Mouse (Mus musculus): ENCODE measurements at regions not wholly inside any gene's neighbourhood (a gene's known extent, or its start where the extent isn't known, plus 50 kb on each side); places are given as distances from the start of the nearest gene placed in this dataset.

- 80% methylated on average over 8 of the region's 8 CpGs for WGBS
- no peak for ATAC-seq (replicated peaks)
- Histone ChIP-seq H3K4me2 (replicated peaks) (no peak overlapping the region), H3K36me3 (no peaks in the 10 kb centered on the region), H3K4me1 (no peaks in the 10 kb centered on the region), H3K27ac (replicated peaks) (no peak overlapping the region), H3K9me3 (no peaks in the 10 kb centered on the region), H3K27me3 (peaks cover 18% of the 10 kb centered on the region; the same call in 1 of the 2 replicates), H3K9ac (replicated peaks) (no peak overlapping the region), H3K4me3 (no peak overlapping the region)
Observed at GRCm38 (mm10) chr1:190285636-190286035, 115.1 kb upstream of the Prox1 start.

GRCm38 (mm10) chr1:190285049-190285448 is 114.5 kb upstream of the Prox1 start:
- no peaks in the 10 kb centered on the region for H3K4me1 ChIP-seq
- ATAC-seq (replicated peaks), result no peak
- H3K27me3 ChIP-seq, result peaks cover 20% of the 10 kb centered on the region; the same call in 1 of the 2 replicates
- no peak overlapping the region for H3K4me2 ChIP-seq (replicated peaks)
- no peak overlapping the region for H3K27ac ChIP-seq (replicated peaks)
- no peaks in the 10 kb centered on the region for H3K36me3 ChIP-seq
- 87% methylated on average over 8 of the region's 8 CpGs for WGBS
- no peaks in the 10 kb centered on the region for H3K9me3 ChIP-seq
- H3K4me3 ChIP-seq, result no peak overlapping the region
- H3K9ac ChIP-seq (replicated peaks), result no peak overlapping the region

- no peaks in the 10 kb centered on the region for H3K4me1 ChIP-seq
- H3K4me2 ChIP-seq (replicated peaks), result no peak overlapping the region
- H3K27ac ChIP-seq (replicated peaks), result no peak overlapping the region
- WGBS, result 88% methylated on average over 9 of the region's 9 CpGs
- no peak overlapping the region for H3K9ac ChIP-seq (replicated peaks)
- no peaks in the 10 kb centered on the region for H3K36me3 ChIP-seq
- no peak for ATAC-seq (replicated peaks)
- peaks cover 15% of the 10 kb centered on the region; the same call in 1 of the 2 replicates for H3K27me3 ChIP-seq
- H3K9me3 ChIP-seq, result no peaks in the 10 kb centered on the region
- H3K4me3 ChIP-seq, result no peak overlapping the region
Observed at GRCm38 (mm10) chr1:190284138-190284537, 113.6 kb upstream of the Prox1 start.

- Histone ChIP-seq H3K27me3 (peaks cover 10% of the 10 kb centered on the region; the same call in 1 of the 2 replicates), H3K27ac (replicated peaks) (no peak overlapping the region), H3K36me3 (no peaks in the 10 kb centered on the region), H3K4me1 (no peaks in the 10 kb centered on the region), H3K9me3 (no peaks in the 10 kb centered on the region), H3K4me2 (replicated peaks) (no peak overlapping the region), H3K9ac (replicated peaks) (no peak overlapping the region), H3K4me3 (no peak overlapping the region)
- 68% methylated on average over 18 of the region's 18 CpGs for WGBS
- ATAC-seq (replicated peaks), result no peak
Observed at GRCm38 (mm10) chr1:190280081-190280858, 109.8 kb upstream of the Prox1 start.

- no peaks in the 10 kb centered on the region for H3K9me3 ChIP-seq
- H3K4me3 ChIP-seq, result no peak overlapping the region
- ATAC-seq (replicated peaks), result no peak
- WGBS, result 66% methylated on average over 6 of the region's 6 CpGs
- H3K36me3 ChIP-seq, result no peaks in the 10 kb centered on the region
- no peak overlapping the region for H3K9ac ChIP-seq (replicated peaks)
- no peaks in the 10 kb centered on the region for H3K4me1 ChIP-seq
- 0 out of 2 replicates have a peak, but pooled peaks cover 3% of the 10 kb centered on the region for H3K27me3 ChIP-seq
- H3K4me2 ChIP-seq (replicated peaks), result no peak overlapping the region
- H3K27ac ChIP-seq (replicated peaks), result no peak overlapping the region
Observed at GRCm38 (mm10) chr1:190274911-190275310, 104.4 kb upstream of the Prox1 start.

GRCm38 (mm10) chr1:190270784-190271385 is 100.4 kb upstream of the Prox1 start:
- H3K4me1 ChIP-seq, result no peaks in the 10 kb centered on the region
- no peaks in the 10 kb centered on the region; the same call in 1 of the 2 replicates for H3K27me3 ChIP-seq
- no peaks in the 10 kb centered on the region for H3K9me3 ChIP-seq
- WGBS, result 52% methylated on average over 17 of the region's 17 CpGs
- H3K36me3 ChIP-seq, result no peaks in the 10 kb centered on the region
- H3K27ac ChIP-seq (replicated peaks), result no peak overlapping the region
- H3K4me3 ChIP-seq, result no peak overlapping the region
- ATAC-seq (replicated peaks), result no peak
- no peak overlapping the region for H3K4me2 ChIP-seq (replicated peaks)
- no peak overlapping the region for H3K9ac ChIP-seq (replicated peaks)

- no peak overlapping the region for H3K9ac ChIP-seq (replicated peaks)
- ATAC-seq (replicated peaks), result no peak
- H3K27ac ChIP-seq (replicated peaks), result no peak overlapping the region
- H3K4me2 ChIP-seq (replicated peaks), result no peak overlapping the region
- H3K4me1 ChIP-seq, result 0 out of 2 replicates have a peak, but pooled peaks cover 4% of the 10 kb centered on the region
- no peaks in the 10 kb centered on the region for H3K9me3 ChIP-seq
- no peaks in the 10 kb centered on the region; the same call in 1 of the 2 replicates for H3K27me3 ChIP-seq
- no peaks in the 10 kb centered on the region for H3K36me3 ChIP-seq
- H3K4me3 ChIP-seq, result no peak overlapping the region
- WGBS, result 86% methylated on average over 7 of the region's 7 CpGs
Observed at GRCm38 (mm10) chr1:190269181-190269580, 98.7 kb upstream of the Prox1 start.

- H3K4me2 ChIP-seq (replicated peaks), result no peak overlapping the region
- H3K9ac ChIP-seq (replicated peaks), result no peak overlapping the region
- H3K36me3 ChIP-seq, result no peaks in the 10 kb centered on the region
- H3K4me1 ChIP-seq, result 0 out of 2 replicates have a peak, but pooled peaks cover 4% of the 10 kb centered on the region
- no peaks in the 10 kb centered on the region for H3K9me3 ChIP-seq
- 67% methylated on average over 9 of the region's 9 CpGs for WGBS
- no peak overlapping the region for H3K4me3 ChIP-seq
- no peaks in the 10 kb centered on the region; the same call in 1 of the 2 replicates for H3K27me3 ChIP-seq
- no peak for ATAC-seq (replicated peaks)
- no peak overlapping the region for H3K27ac ChIP-seq (replicated peaks)
Observed at GRCm38 (mm10) chr1:190265085-190265780, 94.7 kb upstream of the Prox1 start.

- Histone ChIP-seq H3K36me3 (no peaks in the 10 kb centered on the region), H3K4me3 (no peak overlapping the region), H3K4me2 (replicated peaks) (no peak overlapping the region), H3K27ac (replicated peaks) (no peak overlapping the region), H3K4me1 (0 out of 2 replicates have a peak, but pooled peaks cover 4% of the 10 kb centered on the region), H3K27me3 (peaks cover 4% of the 10 kb centered on the region; the same call in 1 of the 2 replicates), H3K9ac (replicated peaks) (no peak overlapping the region), H3K9me3 (no peaks in the 10 kb centered on the region)
- WGBS, result 71% methylated on average over 8 of the region's 8 CpGs
- ATAC-seq (replicated peaks), result no peak
Observed at GRCm38 (mm10) chr1:190264501-190264900, 94.0 kb upstream of the Prox1 start.

- Histone ChIP-seq H3K36me3 (no peaks in the 10 kb centered on the region), H3K27me3 (peaks cover 4% of the 10 kb centered on the region; the same call in 1 of the 2 replicates), H3K4me1 (0 out of 2 replicates have a peak, but pooled peaks cover 4% of the 10 kb centered on the region), H3K27ac (replicated peaks) (no peak overlapping the region), H3K9ac (replicated peaks) (no peak overlapping the region), H3K9me3 (no peaks in the 10 kb centered on the region), H3K4me3 (no peak overlapping the region), H3K4me2 (replicated peaks) (no peak overlapping the region)
- 48% methylated on average over 7 of the region's 7 CpGs for WGBS
- no peak for ATAC-seq (replicated peaks)
Observed at GRCm38 (mm10) chr1:190263620-190264019, 93.1 kb upstream of the Prox1 start.

GRCm38 (mm10) chr1:190259576-190259975 is 89.1 kb upstream of the Prox1 start:
- WGBS, result 87% methylated on average over 13 of the region's 13 CpGs
- no peaks in the 10 kb centered on the region for H3K36me3 ChIP-seq
- H3K9me3 ChIP-seq, result no peaks in the 10 kb centered on the region
- ATAC-seq (replicated peaks), result no peak
- H3K4me2 ChIP-seq (replicated peaks), result no peak overlapping the region
- H3K27ac ChIP-seq (replicated peaks), result no peak overlapping the region
- H3K27me3 ChIP-seq, result 0 out of 2 replicates have a peak, but pooled peaks cover 4% of the 10 kb centered on the region
- H3K9ac ChIP-seq (replicated peaks), result no peak overlapping the region
- no peaks in the 10 kb centered on the region for H3K4me1 ChIP-seq
- H3K4me3 ChIP-seq, result no peak overlapping the region
